Mouse (Mus musculus): ENCODE data around the gene Snrpe.
A peak's percentile ranks its signal among the peaks of the same experiment; 100 is the strongest.

- TF ChIP-seq CHD2 (IDR thresholded peaks at IDR 0.05; ENCODE audit: low read length) (no peak), GATA1 (IDR thresholded peaks at IDR 0.05; ENCODE audit: low read depth, low read length) (no peak), HCFC1 (IDR thresholded peaks at IDR 0.05; ENCODE audit: low read depth, low read length) (peak; percentile 97), UBTF (IDR thresholded peaks at IDR 0.05; ENCODE audit: borderline replicate concordance, insufficient read depth, low read depth, low read length) (no peak), BHLHE40 (IDR thresholded peaks at IDR 0.05; ENCODE audit: borderline replicate concordance, low read depth, low read length) (no peak), POLR2AphosphoS2 (IDR thresholded peaks at IDR 0.05; ENCODE audit: low read length) (peak; percentile 68; the same call in 1 of the 2 replicates), MAX (IDR thresholded peaks at IDR 0.05; ENCODE audit: low read length) (peak; percentile 75), RCOR1 (IDR thresholded peaks at IDR 0.05; ENCODE audit: low read depth, low read length) (no peak), POLR2A (IDR thresholded peaks at IDR 0.05; ENCODE audit: control insufficient read depth in 1 of 2, insufficient read depth in 1 of 2, low read depth in 1 of 2, low read length in 2 of 2, poor library complexity in 1 of 2) (peak; percentile 70 to 90; a peak in 3 of 4 replicates), JUND (IDR thresholded peaks at IDR 0.05; ENCODE audit: low read depth, low read length) (no peak), EP300 (IDR thresholded peaks at IDR 0.05; ENCODE audit: low read depth in 1 of 2, low read length in 2 of 2) (peak in 1 of 2 experiments; percentile 45; a peak in 1 of 4 replicates), CTCF (IDR thresholded peaks at IDR 0.05 in 2 of 3, conservative IDR thresholded peaks at IDR 0.05 in 1 of 3; ENCODE audit: control insufficient read depth in 1 of 3, insufficient read depth in 1 of 3, low read depth in 2 of 3, low read length in 3 of 3, poor library complexity in 1 of 3, severe bottlenecking in 1 of 3) (peak; percentile 88 to 98 (median 92))
Measured at GRCm38 (mm10) chr1:133609771-133610502, at the start of gene Snrpe.
